Mouse (Mus musculus) embryonic fibroblast, embryonic 13.5 days (primary cell): ENCODE results near the gene Gab1.

ENCODE experiments used
- CTCF ChIP-seq: IDR thresholded peaks from 2 replicates; pipeline ENCODE4 v1.5.1; 2011; ENCODE audit warnings: mild to moderate bottlenecking, control low read depth, low read length, moderate library complexity, borderline replicate concordance; ENCODE audit not compliant: insufficient read depth
- POLR2A ChIP-seq: IDR thresholded peaks from 2 replicates; pipeline ENCODE4 v1.6.1; 2011; ENCODE audit warnings: low read depth, mild to moderate bottlenecking, control low read depth, low read length, moderate library complexity

DNA sequence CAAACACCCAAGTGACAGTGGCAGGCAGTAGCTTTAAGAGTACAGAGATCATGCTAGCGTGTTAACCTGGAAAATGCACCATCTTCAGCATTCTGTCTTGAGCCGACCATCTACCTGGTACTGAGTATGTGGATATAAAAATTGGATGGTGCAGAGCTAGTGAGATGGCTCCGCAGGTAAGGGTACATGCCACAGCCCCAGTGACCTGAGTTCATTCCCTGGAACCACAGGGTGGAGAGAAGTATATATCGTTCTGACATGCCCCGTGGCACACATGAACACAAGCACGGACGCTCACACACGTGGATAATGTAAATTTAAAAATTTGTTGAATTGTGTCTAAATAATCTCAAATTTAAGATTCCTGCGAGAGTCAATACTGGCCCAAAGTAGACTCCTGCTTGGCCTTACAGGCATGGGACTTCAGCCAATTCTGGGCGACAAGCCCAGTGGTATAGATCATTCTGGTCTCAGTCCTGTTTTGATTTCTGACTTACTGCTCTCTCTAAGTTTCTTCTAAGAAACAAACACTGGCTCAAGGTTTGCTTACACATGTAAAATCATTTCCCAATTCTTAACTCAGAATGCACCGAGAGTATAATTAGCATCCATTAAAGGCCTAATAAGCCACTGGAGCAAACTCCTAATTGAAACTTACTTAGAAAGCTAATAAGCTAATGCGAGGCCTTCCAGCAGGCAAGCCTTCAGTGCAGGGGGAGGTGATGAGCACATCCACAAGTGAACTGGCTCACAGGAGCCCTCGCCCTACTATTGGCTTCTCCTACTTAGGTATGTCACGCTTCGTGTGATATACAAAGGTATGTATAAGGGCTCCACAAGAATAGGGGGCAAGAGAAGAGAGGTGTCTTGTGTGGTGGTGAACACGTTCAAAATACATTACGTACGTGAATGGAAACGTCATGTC is 85.5 kb downstream of the Gab1 start:
- TF ChIP-seq POLR2A (no peak), CTCF (no peak)
